Mouse (Mus musculus) left cerebral cortex, adult 18-20 months (tissue): ENCODE measurements around the gene Snurf. TPM values are rescaled to one million over a fixed set of nuclear protein-coding genes. Genes with fewer than 3 reads are reported as not detected.

Experiments used
- DNase-seq, 2 experiments: peaks; one replicate each; pipeline ENCODE4 v3.0.0; 2021 to 2022; ENCODE audit warnings: low spot score in 2 of 2, mixed read lengths in 1 of 2
- long read RNA-seq, 2 experiments: library from polyadenylated mRNA; stranded (forward); transcript quantifications; one replicate each; pipeline ENCODE4 v2.0.0; 2021
- total RNA-seq, 2 experiments: library from RNA; stranded (reverse); gene quantifications; 2 replicates each; pipeline ENCODE4 v1.2.3; 2021

Gene Snurf
- total RNA-seq: 1,000 to 10,000 TPM; 2,412 to 2,422 TPM
- long read RNA-seq, experiment 1: 0 reads
- long read RNA-seq, experiment 2: 0 reads

DNA sequence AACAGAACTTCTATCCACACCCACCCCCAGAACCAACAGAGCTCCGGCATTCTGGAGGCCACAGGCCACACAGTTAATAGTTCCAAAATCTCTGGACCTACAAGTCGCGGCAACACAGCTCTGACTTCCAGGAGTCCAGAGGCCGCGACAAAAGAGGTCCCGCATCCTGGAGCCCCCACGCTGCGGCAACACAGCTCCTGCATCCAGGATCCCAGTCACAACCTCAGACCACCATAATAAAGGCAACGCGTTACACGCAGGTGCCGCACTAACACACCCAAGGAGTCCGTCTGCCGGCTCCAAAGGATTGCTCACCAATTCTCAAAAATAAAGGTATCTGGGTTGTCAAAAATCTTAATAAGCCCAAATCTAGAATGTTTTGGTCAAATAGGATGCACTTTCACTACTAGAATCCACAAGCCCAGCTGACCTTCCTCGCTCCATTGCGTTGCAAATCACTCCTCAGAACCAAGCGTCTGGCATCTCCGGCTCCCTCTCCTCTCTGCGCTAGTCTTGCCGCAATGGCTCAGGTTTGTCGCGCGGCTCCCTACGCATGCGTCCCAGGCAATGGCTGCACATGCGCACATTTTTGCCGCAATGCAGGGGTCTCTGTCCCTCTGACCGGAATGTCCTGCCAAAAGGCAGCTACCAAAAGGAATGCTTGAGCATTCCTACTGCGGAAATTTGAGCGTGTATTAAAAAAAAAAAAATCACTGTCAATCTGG, at the start of gene Snurf, which contains the start of gene Gm38393:
Gene Snurf (minus strand): TSS at position 444 of the 725 bp plus-strand sequence.
Gene Gm38393 (minus strand): TSS at position 459 of the 725 bp plus-strand sequence.
- peak; percentile 83 to 84 for DNase-seq

DNA sequence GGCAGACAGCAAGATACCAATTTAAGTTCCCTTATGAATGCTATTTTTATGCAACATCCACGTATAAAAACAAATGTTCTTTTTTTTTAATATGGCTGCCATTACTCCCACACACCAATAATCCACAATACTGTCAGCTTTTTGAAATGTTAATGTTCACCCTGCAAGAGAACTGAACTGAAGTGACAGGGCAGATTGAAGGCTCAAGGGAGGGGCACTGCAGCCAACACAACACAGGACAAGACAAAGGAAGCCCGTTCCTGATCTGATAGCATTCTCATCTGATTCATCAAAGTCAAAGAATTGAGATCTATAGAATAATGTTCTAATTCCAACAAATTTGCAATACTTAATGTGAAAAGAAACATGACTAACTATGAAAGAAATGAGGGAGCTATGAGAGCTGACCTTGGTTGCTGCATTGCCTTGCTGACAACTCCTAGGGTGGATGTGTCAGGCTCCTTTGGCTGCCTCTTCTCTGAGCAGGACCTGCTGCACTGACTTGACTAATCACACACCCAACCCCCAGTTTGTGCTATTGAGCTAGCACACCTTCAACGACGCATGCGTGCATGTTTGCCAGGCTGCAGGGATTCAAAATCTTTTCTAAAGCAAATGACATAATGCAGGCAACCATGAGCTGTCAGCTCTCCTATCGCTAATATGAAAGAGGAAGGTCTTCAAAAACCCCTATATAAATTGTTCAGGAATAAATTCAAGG, 42.8 kb upstream of the Snurf start:
- DNase-seq: peak; percentile 44 to 47

DNA sequence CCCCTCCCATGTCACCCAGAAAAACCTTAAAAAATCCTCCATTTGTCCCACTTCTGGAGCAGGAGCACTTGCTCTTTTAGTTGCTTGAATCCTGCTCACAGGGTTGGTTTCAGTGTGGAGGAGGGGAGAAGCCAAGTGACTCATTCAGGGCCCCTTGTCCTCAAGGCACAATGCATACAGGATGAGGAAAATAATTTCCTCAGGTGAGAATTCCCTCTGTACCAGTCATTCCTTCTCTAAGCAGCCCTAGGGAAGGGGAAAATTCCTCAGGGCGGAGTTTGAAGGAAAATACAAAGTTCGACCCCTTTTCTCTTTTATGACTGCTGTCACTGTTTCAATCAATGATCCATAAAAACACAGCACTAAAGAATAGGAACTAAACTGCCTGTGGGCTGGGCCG, 8.3 kb upstream of the Snurf start:
- no peak for DNase-seq

DNA sequence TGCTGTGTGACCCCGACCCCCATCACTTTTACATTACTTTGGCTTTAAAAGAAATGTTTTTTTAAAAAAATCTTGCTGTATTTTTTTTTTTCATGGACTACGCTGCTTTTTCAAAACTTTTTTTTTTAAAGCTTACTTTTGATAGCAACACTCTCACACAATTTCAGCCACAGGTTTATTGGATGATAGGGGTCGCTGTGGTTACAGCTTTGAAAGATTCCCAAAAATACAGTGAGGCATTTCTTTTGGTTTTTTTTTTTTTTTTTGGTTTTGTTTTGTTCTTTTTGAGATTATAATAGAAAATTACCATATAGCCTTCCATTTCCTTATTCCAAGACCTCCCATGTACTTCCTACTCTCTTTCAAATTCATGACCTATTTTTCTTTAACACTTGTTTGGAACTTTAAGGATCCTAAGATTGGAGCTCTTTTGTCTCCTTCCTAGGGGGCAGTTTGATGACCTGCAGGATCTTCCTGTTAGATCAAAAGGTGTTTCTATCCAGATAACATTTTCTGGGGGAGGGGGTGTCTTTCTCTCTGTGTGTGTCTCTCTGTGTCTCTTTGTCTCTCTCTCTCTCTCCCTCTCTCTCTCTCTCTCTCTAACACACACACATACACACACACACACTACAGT, 3.0 kb upstream of the Snurf start:
- no peak for DNase-seq

DNA sequence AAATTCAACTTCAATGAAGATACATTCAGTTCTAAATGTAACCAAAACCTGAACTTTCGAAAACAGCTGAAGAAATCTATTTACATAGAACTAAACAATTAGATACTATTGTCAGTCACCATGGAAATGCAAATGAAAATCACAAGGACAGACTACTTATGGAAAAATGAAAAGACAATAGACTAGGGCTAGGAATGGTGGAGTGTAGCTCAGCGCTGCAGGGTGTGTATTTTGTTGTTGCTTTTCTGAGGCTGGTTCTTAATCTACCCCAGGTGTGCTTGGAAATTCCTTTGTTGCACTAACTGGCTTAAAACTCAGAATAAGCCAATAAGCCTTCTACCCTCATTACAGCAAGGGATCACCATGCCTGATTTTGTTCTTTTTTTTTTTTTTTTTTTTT, 1.4 kb upstream of the Snurf start:
- no peak for DNase-seq

DNA sequence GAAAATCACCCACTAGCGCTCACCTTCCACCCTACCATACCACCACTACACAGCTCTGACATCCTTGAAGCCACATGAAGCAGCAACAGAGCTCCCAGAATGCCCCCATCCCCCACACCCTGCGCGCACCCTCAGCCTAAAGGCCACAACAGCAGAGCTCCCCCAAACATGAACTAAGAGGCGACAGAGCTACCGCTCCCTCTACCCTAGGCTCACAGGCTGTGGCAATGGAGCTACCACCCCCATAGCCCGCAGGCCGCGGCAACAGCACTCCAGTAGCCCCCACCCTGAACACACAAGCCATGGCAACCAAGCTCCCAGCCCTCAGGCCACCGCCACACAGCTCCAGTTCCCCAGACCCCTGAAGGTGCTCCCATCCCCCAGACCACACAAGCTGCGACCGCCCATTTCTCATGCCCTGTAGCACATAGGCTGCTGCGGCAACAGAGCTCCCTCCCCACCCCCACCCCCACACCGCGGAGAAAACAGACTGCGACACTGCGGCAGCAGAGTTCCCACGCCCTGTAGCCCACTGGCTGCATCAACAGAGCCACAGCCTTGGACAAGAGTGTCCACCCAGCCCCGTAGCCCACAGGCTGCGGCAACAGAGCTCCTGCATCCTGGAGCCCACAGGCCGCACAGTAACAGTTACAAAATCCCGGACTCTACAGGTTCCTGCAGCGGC, 786 bp downstream of the Snurf start:
- DNase-seq: peak; percentile 15 to 34

DNA sequence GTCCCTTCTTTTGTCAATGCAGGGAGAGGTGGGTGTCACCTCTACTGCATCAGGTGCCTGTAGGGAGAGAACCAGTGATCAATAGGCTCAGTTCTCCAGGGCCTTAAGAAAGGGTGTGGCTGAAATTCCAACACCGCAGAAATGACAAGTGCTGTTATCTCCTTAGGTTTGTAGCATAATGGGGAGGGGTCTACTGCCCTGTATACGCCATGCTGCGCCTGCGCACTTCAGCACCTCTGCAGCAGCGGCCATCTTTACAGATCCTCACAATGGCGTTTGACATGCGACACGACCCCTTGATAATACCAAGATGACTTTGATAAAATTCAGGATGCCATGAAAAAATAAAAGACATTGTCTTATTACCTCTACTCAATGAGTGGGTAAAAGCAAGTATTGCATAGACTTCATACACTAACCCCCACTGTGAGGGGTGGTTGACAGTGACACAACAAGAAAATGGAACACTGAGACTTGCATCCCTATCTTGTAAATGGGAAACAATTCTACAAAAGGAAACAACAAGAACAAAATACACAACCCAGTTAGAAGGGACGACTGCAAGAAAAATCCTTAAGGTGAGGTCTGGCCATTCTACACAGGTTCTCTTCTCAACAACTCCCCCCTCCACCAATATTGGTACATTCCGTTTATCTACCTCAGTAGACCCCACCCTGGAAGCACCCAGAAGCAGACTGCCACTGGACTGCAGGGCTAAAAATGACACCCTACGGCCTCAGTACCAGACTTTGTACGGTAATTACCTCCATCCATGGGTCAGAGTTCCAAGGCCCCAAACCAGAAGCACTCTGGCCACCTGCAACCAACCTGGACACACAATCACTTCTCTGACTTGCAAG, 1.6 kb downstream of the Snurf start:
- peak; percentile 6 to 20 for DNase-seq

DNA sequence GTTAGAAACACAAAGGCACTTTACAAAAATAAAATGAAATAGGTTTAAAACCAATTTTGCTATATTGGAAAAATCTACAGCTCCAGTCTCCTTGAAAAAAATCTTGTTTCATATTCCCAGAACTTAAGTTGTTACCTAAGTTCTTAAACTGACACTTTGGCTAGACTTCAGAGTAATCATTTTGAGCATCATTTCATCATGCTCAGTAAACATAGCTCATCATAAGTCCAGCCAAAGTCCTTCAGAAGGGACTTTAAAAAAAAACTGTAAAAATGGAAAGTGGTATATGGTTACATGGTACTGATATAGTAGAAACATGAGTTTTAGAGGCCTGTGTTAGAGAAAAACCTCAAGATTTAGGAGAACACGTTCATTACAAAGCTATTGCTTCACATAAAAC, 26.2 kb downstream of the Snurf start:
- DNase-seq: no peak

Other genes with a start within 250 kb of the Snurf start
- 10 to 100 TPM; 58.2 to 66.5 TPM for gene Gm38393, start within 50 bp of the Snurf start, total RNA-seq
- 100 to 1,000 TPM; 871 to 902 TPM for gene Snrpn, start 135.2 kb upstream of the Snurf start, total RNA-seq